Mouse (Mus musculus) heart, embryonic 11.5 days (tissue): Measurements from ENCODE around the gene Avpr1b. TPM values are rescaled to one million over a fixed set of nuclear protein-coding genes. Genes with fewer than 3 reads are reported as not detected.
A peak's percentile ranks its signal among the peaks of the same experiment; 100 is the strongest.

Experiments used
- ATAC-seq: fragments of 200-750 bp; cut with Nextera tagmentation; replicated peaks from 2 replicates; pipeline ENCODE4 v1.8.0; 2017; ENCODE audit warnings: moderate library complexity; ENCODE audit not compliant: insufficient number of reproducible peaks, low FRiP score, low TSS enrichment
- H3K27ac ChIP-seq: fragments of 300-500 bp; sonication (generic); 2 replicates; pipeline ENCODE4 v1.5.1; 2014; ENCODE audit warnings: mild to moderate bottlenecking, low read depth, low read length
- H3K27me3 ChIP-seq: fragments of 300-500 bp; sonication (generic); 2 replicates; pipeline ENCODE4 v1.6.1; 2014; ENCODE audit warnings: mild to moderate bottlenecking, low read length, mixed read lengths; ENCODE audit not compliant: control insufficient read depth, insufficient read depth
- H3K36me3 ChIP-seq: fragments of 300-500 bp; sonication (generic); 2 replicates; pipeline ENCODE4 v1.6.1; 2014; ENCODE audit warnings: mild to moderate bottlenecking, low read length, moderate library complexity, mixed read lengths; ENCODE audit not compliant: control insufficient read depth, insufficient read depth
- H3K4me1 ChIP-seq: fragments of 300-500 bp; sonication (generic); 2 replicates; pipeline ENCODE4 v1.6.1; 2014; ENCODE audit warnings: low read length; ENCODE audit not compliant: control insufficient read depth, insufficient read depth
- H3K4me2 ChIP-seq: fragments of 300-500 bp; sonication (generic); 2 replicates; pipeline ENCODE4 v1.6.1; 2014; ENCODE audit warnings: mild to moderate bottlenecking, moderate library complexity
- H3K4me3 ChIP-seq: fragments of 300-500 bp; sonication (generic); 2 replicates; pipeline ENCODE4 v1.5.1; 2014; ENCODE audit warnings: low read depth, low read length
- H3K9ac ChIP-seq: fragments of 300-500 bp; sonication (generic); 2 replicates; pipeline ENCODE4 v1.6.1; 2014; ENCODE audit warnings: mild to moderate bottlenecking, low read depth, low read length, moderate library complexity
- H3K9me3 ChIP-seq: fragments of 300-500 bp; sonication (generic); replicated peaks from 2 replicates; pipeline ENCODE4 v1.6.1; 2016; ENCODE audit warnings: low read length; ENCODE audit not compliant: control insufficient read depth
- WGBS: fragments of 180-500 bp; shearing (Covaris S2); extraction: QIAGEN DNeasy Blood & Tissue Kit; methylation state at CpG from one replicate; pipeline ENCODE4 v1.1.7; 2014; ENCODE audit not compliant: insufficient replicate concordance; 5-methylcytosine and 5-hydroxymethylcytosine counted together
- polyA plus RNA-seq: library from polyadenylated mRNA; unstranded; fragments of >200 nt; fragmentation: Nextera tagmentation; extraction: Ambion mirVana; gene quantifications from 2 replicates; pipeline ENCODE4 v1.2.1, GENCODE M21; 2014

Avpr1b gene
- polyA plus RNA-seq, 1 experiment from 2014 or later, result not detected

DNA sequence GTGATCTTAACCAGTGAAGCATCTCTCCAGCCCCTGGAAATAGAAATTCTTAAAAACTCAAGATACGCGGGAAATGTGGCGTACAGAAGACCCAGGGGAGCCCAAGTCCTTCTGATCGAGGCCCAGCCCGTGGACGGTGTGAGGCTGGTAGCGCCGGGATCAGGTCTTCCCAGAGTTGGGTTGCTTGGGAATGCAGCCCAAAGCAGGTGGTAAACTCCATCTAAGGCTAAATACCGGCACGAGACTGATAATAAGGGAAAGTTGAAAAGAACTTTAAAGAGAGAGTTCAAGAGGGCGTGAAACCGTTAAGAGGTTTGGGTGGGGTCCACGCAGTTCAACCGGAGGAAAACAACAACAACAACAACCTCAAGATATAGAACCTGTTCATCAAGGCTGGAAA lies 25.3 kb upstream of the Avpr1b start:
- ATAC-seq, result no peak; the same call in 1 of the 2 replicates
- 90% methylated on average over 14 of the region's 14 CpGs for WGBS
- H3K27ac ChIP-seq, result no peak overlapping the region
- no peaks in the 10 kb centered on the region for H3K27me3 ChIP-seq
- H3K9me3 ChIP-seq, result no peaks in the 10 kb centered on the region
- no peak overlapping the region for H3K9ac ChIP-seq
- H3K4me2 ChIP-seq, result no peak overlapping the region
- no peak overlapping the region for H3K4me3 ChIP-seq
- H3K4me1 ChIP-seq, result no peaks in the 10 kb centered on the region
- H3K36me3 ChIP-seq, result no peaks in the 10 kb centered on the region

DNA sequence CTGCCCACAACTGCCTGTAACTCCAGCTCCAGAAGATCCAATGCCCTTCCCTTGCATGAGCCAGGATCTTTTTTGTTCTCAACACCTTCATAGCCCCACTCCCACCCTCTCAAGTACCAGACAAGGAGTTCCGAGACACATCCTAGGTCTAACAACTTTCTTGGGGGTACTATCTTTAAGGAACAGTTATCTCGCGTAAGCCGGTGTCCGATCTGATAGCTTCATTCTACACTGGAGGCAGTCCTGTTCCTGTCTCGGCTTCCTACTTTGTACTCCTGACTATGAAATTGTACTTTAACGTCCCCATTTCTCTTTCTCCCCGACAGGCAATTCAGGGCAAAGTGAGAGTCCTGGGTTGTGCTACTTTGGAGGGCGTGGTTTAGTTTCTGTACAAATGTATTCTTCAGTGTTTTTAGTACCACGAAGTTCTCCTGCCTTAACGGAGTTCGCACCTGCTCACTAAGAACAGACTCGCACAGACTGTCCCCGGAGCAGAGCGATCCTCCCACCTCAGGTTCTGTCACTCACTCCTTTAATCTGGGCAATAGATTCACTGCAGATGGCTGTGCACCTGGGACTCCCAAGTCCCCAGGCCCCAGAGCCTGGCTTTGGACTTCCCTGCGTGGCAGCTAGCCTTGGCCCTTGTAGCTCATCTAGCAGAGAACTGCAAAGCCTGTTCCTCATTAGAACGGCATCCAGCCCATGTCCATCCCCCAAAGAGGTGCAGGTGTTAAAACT lies 19.9 kb upstream of the Avpr1b start:
- no peaks in the 10 kb centered on the region for H3K9me3 ChIP-seq
- no peak overlapping the region for H3K4me3 ChIP-seq
- H3K4me2 ChIP-seq, result no peak overlapping the region
- no peak for ATAC-seq
- peaks cover 3% of the 10 kb centered on the region for H3K4me1 ChIP-seq
- 75% methylated on average over 17 of the region's 17 CpGs for WGBS
- no peaks in the 10 kb centered on the region for H3K27me3 ChIP-seq
- H3K27ac ChIP-seq, result no peak overlapping the region
- no peaks in the 10 kb centered on the region for H3K36me3 ChIP-seq
- H3K9ac ChIP-seq, result no peak overlapping the region

- ATAC-seq, result no peak
- no peak overlapping the region for H3K27ac ChIP-seq
- peaks cover 3% of the 10 kb centered on the region for H3K4me1 ChIP-seq
- no peaks in the 10 kb centered on the region for H3K27me3 ChIP-seq
- peak overlapping the region; percentile 14; the same call in 1 of the 2 replicates for H3K4me2 ChIP-seq
- H3K36me3 ChIP-seq, result no peaks in the 10 kb centered on the region
- H3K4me3 ChIP-seq, result no peak overlapping the region
- no peaks in the 10 kb centered on the region for H3K9me3 ChIP-seq
- WGBS, result 50% methylated on average over 4 of the region's 4 CpGs
- no peak overlapping the region for H3K9ac ChIP-seq
These were observed 18.6 kb upstream of the Avpr1b start for GRCm38 (mm10) chr1:131580389-131580788.

- peaks cover 11% of the 10 kb centered on the region for H3K4me1 ChIP-seq
- no peak overlapping the region for H3K4me2 ChIP-seq
- H3K4me3 ChIP-seq, result no peak overlapping the region
- H3K36me3 ChIP-seq, result no peaks in the 10 kb centered on the region
- no peaks in the 10 kb centered on the region for H3K27me3 ChIP-seq
- 79% methylated on average over 3 of the region's 3 CpGs for WGBS
- H3K27ac ChIP-seq, result no peak overlapping the region
- no peak for ATAC-seq
- H3K9me3 ChIP-seq, result no peaks in the 10 kb centered on the region
- H3K9ac ChIP-seq, result no peak overlapping the region
These were observed 15.4 kb upstream of the Avpr1b start for GRCm38 (mm10) chr1:131583598-131583997.

DNA sequence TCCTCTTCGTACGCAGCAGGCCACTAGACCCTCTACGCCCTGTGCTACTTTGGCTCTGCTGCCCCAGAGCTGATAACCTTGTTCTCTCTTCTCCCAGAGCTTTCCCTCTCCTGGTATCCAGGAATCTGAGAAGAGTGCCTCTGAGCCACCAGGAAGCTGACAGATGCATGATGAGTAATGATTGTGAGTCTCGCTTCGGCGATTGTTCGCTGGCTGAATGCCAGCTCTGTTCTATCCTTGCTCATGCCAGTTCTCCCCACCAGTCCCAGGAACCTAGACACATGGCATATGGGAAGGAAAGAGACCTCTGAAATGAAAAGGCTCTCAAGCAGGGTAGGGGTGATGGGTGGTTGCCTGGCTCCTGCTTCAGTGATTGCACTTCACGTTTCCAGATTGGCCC lies 12.2 kb upstream of the Avpr1b start:
- WGBS, result 40% methylated on average over 8 of the region's 8 CpGs
- H3K36me3 ChIP-seq, result no peaks in the 10 kb centered on the region
- no peaks in the 10 kb centered on the region for H3K27me3 ChIP-seq
- H3K4me1 ChIP-seq, result peaks cover 8% of the 10 kb centered on the region; the same call in 1 of the 2 replicates
- no peak for ATAC-seq
- H3K4me3 ChIP-seq, result no peak overlapping the region
- no peak overlapping the region for H3K9ac ChIP-seq
- H3K27ac ChIP-seq, result no peak overlapping the region
- H3K9me3 ChIP-seq, result no peaks in the 10 kb centered on the region
- peak overlapping the region; percentile 39 for H3K4me2 ChIP-seq

GRCm38 (mm10) chr1:131600314-131600713 lies 1.3 kb downstream of the Avpr1b start:
- no peak for ATAC-seq
- H3K9ac ChIP-seq, result no peak overlapping the region
- H3K4me2 ChIP-seq, result no peak overlapping the region
- H3K4me1 ChIP-seq, result no peaks in the 10 kb centered on the region
- H3K4me3 ChIP-seq, result no peak overlapping the region
- no peaks in the 10 kb centered on the region for H3K9me3 ChIP-seq
- H3K27ac ChIP-seq, result no peak overlapping the region
- H3K36me3 ChIP-seq, result no peaks in the 10 kb centered on the region
- H3K27me3 ChIP-seq, result peaks cover 17% of the 10 kb centered on the region
- 35% methylated on average over 11 of the region's 11 CpGs for WGBS

GRCm38 (mm10) chr1:131606719-131607118 lies 7.7 kb downstream of the Avpr1b start:
- Histone ChIP-seq H3K4me1 (no peaks in the 10 kb centered on the region), H3K27me3 (no peaks in the 10 kb centered on the region), H3K9me3 (no peaks in the 10 kb centered on the region), H3K36me3 (no peaks in the 10 kb centered on the region), H3K4me2 (no peak overlapping the region), H3K9ac (no peak overlapping the region), H3K4me3 (no peak overlapping the region), H3K27ac (no peak overlapping the region)
- 72% methylated on average over 2 of the region's 2 CpGs for WGBS
- ATAC-seq, result no peak

DNA sequence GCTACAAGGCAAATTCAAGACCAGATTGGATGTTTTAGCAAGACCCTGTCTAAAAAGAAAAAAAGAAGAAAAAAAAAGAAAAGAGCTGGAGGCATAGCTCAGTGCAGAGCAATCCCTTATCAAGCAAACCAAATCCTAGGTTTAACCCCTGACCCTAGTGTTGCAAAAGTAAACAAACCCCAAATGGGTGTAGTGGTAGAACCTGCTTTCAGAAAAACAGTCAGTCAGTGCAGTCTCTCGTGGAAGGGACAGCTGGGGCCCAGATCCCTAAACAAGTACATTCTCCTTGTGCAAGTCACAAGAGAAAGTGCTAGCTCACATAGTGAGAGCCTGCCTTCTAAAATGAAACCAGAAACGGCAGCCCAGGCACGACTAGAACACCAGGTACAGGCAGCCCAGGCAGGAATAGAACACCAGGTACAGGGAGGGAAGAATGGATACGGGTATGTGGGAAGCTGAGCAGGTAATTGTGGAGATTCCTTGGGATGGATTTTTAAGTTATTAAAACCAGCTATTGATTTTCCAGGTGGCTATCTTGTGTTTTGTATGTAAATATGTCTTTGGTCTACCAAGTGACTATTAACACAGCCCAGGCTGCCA lies 13.6 kb downstream of the Avpr1b start:
- Histone ChIP-seq H3K4me2 (no peak overlapping the region), H3K27ac (no peak overlapping the region), H3K27me3 (no peaks in the 10 kb centered on the region), H3K36me3 (no peaks in the 10 kb centered on the region), H3K9me3 (no peaks in the 10 kb centered on the region), H3K4me1 (0 out of 2 replicates have a peak, but pooled peaks cover 3% of the 10 kb centered on the region), H3K9ac (no peak overlapping the region), H3K4me3 (no peak overlapping the region)
- ATAC-seq, result no peak
- 32% methylated on average over 4 of the region's 4 CpGs for WGBS
